Mouse (Mus musculus) megakaryocyte, embryonic 14.5 days (primary cell): ENCODE data around the gene Plac1. TPM values are rescaled to one million over a fixed set of nuclear protein-coding genes. Genes with fewer than 3 reads are reported as not detected.

Experiments
- H3K27me3 ChIP-seq: replicated peaks from 2 replicates; pipeline ENCODE3; 2012; ENCODE audit warnings: inconsistent platforms
- H3K36me3 ChIP-seq: replicated peaks from 2 replicates; pipeline ENCODE3; 2012; ENCODE audit warnings: low read length, inconsistent platforms, mixed read lengths
- H3K4me1 ChIP-seq: 2 replicates; pipeline ENCODE4 v1.6.1; 2012; ENCODE audit warnings: inconsistent platforms
- H3K4me3 ChIP-seq: replicated peaks from 2 replicates; pipeline ENCODE3; 2012; ENCODE audit warnings: moderate library complexity, mild to moderate bottlenecking, inconsistent platforms
- H3K9me3 ChIP-seq: 2 replicates; pipeline ENCODE4 v1.6.1; 2012; ENCODE audit warnings: inconsistent platforms
- FLI1 ChIP-seq: IDR thresholded peaks from 2 replicates; pipeline ENCODE4 v1.6.1; 2012; ENCODE audit warnings: low read length, inconsistent platforms, mixed read lengths
- GATA1 ChIP-seq: IDR thresholded peaks from 3 replicates; pipeline ENCODE4 v1.6.1; 2012; ENCODE audit warnings: mixed read lengths, low read length, inconsistent platforms, borderline replicate concordance
- polyA plus RNA-seq: library from polyadenylated mRNA; stranded (reverse); fragments of >175 nt; gene quantifications from 2 replicates; pipeline ENCODE4 v1.2.3, GENCODE M21; 2012; ENCODE audit warnings: low replicate concordance; ENCODE audit not compliant: insufficient read depth

Gene Plac1
- polyA plus RNA-seq, 1 experiment: not detected

DNA sequence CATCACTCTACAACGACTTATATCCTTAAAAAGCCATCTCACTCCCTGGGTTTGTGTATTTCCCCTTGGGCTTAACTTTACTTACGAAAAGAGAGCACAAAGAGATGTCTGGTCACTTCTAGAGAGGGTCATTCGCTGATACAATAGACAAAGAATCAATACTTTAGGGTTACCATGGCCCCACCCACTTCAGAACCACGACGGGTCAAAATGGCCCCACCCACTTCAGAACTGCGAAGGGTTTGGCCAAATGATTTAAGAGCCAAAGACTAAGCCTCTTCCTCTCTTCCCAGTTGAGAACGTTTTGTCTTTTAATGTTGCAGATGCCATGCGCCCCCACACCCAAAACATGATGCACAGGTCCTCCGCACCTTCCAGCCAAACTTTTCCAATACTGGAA lies 184.1 kb downstream of the Plac1 start:
- H3K36me3 ChIP-seq: peaks cover 12% of the 10 kb centered on the region
- H3K27me3 ChIP-seq: peaks cover 27% of the 10 kb centered on the region
- peak overlapping the region; percentile 94 for H3K4me3 ChIP-seq
- peaks cover 33% of the 10 kb centered on the region for H3K4me1 ChIP-seq
- TF ChIP-seq FLI1 (no peak), GATA1 (no peak)
- H3K9me3 ChIP-seq: no peaks in the 10 kb centered on the region

DNA sequence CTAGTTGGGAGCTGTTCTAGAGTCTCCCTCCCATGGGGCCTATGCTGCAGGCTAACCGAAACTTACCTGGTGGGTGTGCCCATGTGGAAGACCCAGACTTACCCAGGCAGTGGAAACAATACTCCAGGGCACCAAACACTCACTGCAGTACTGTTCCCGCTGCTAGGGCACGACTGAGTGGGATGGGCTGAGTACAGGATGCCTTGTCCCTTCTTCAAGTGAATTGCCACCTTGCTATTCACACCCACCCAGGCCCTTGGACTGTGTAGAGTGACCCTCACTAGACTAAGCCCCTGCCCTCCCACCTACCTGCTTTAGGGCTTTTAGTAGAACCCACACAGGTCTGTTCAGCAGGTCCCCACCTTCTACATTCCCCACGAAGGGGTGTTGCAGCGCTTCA lies 186.0 kb downstream of the Plac1 start:
- Histone ChIP-seq H3K4me3 (no peak overlapping the region), H3K4me1 (peaks cover 37% of the 10 kb centered on the region), H3K9me3 (no peaks in the 10 kb centered on the region), H3K27me3 (peaks cover 28% of the 10 kb centered on the region), H3K36me3 (peaks cover 12% of the 10 kb centered on the region)
- TF ChIP-seq GATA1 (no peak), FLI1 (no peak)

DNA sequence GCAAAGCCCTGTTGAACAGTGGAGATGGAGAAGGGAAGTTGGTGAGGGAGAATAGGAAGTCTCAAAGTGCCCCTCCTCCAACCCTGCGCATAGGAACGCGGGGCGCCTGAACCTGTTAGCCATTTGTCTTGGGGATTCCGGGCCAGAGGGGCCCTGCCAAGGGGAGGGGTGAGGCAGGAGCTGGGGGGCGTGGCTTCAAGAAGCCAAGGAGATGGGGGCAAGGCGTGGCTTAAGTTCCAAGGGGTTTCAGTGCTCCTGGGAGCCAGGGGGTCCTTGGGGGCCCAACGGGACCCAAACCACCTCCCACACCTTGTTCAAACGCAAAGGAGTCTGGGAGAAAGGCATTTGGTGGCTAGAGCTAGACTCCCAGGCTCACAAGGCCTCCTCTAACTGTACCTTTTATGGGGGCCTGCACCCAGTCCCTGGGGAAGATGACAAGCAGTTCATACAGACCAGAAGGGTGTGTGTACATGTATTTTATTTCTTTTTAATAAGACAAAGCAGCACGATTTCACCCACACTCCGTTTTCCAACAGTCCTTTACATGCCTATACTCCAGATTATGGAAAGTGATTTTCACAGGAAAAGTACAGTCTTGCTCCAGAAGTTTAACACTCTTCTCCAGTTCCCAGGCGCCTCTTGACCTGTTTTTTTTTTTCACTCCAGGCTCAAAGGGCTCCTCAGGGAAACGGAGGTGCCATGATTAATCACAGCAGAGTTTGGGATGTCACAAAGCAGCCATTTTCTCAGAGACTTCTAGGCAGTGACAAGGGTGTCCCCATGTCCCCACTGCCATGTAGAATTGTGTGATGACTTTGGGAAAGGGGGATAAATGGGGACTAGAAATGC lies 187.0 kb downstream of the Plac1 start:
- peaks cover 30% of the 10 kb centered on the region for H3K4me1 ChIP-seq
- peaks cover 12% of the 10 kb centered on the region for H3K36me3 ChIP-seq
- peaks cover 24% of the 10 kb centered on the region for H3K27me3 ChIP-seq
- no peak for TF ChIP-seq FLI1
- TF ChIP-seq GATA1: no peak
- H3K9me3 ChIP-seq: no peaks in the 10 kb centered on the region
- peak overlapping the region; percentile 83 for H3K4me3 ChIP-seq

DNA sequence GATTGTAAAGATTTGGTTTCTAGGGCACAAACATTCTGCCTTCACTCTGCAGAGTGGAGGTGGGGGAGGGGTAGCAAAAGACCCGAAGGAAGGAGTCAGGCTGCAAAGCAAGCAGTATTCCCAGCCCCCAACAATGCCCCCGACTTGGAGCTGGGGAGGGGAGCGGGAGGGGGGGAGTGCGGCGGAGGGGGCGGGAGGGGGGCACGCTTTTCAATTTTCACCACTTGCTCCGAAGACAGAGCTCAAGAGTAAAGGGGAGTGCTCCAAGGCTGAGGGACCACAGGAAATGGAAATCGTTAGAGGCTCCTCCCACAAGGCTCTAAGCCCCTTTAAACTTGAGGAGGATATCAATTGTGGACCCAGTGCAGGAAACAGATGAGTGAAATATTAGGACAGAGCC lies 189.6 kb downstream of the Plac1 start:
- Histone ChIP-seq H3K4me3 (peak overlapping the region; percentile 46), H3K36me3 (peaks cover 12% of the 10 kb centered on the region), H3K9me3 (no peaks in the 10 kb centered on the region), H3K4me1 (peaks cover 40% of the 10 kb centered on the region), H3K27me3 (peaks cover 14% of the 10 kb centered on the region)
- TF ChIP-seq GATA1: no peak
- no peak for TF ChIP-seq FLI1

DNA sequence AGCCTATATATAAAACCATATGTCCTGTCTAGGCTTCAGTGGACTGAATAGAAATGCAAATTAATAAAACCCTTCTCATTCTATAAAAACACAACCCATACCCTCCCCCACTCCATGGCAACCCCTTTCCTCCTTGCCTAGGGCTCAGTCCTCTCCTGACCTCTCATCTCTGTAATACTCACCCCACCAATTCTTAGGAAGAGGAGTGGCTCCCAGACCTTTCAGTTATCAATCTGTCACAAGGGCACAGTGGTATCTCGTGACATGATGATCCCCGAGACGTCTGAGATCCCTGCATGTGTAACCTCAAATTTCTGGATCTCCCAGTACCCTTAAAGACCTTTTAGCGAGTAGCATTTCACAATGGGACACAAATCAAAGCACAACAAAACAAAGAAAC lies 190.7 kb downstream of the Plac1 start:
- Histone ChIP-seq H3K4me3 (no peak overlapping the region), H3K36me3 (peaks cover 5% of the 10 kb centered on the region), H3K4me1 (peaks cover 49% of the 10 kb centered on the region), H3K27me3 (peaks cover 14% of the 10 kb centered on the region), H3K9me3 (no peaks in the 10 kb centered on the region)
- no peak for TF ChIP-seq FLI1
- TF ChIP-seq GATA1: no peak

DNA sequence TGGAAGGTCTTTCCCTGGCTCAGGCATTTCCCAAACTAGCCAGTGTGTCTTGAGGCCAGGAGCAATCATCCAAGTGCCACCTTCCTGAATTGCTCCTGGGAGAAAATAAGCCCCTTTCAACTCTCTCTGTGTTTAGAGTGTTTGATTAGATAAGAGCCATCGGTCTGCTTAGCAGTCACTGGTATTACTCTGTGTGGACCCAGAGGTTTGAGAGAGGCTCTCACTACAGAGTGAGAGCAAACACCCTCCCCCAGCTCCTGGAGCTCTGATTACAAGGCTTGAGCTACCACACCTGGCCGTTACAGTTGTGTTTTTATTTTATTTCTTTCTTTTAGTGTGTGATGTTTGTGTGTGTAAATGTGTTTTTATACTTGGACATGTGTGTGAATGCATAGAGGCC lies 193.0 kb downstream of the Plac1 start:
- H3K4me1 ChIP-seq: peaks cover 30% of the 10 kb centered on the region
- H3K4me3 ChIP-seq: no peak overlapping the region
- no peaks in the 10 kb centered on the region for H3K9me3 ChIP-seq
- H3K36me3 ChIP-seq: no peaks in the 10 kb centered on the region
- TF ChIP-seq FLI1: no peak
- no peak for TF ChIP-seq GATA1
- H3K27me3 ChIP-seq: peaks cover 3% of the 10 kb centered on the region

DNA sequence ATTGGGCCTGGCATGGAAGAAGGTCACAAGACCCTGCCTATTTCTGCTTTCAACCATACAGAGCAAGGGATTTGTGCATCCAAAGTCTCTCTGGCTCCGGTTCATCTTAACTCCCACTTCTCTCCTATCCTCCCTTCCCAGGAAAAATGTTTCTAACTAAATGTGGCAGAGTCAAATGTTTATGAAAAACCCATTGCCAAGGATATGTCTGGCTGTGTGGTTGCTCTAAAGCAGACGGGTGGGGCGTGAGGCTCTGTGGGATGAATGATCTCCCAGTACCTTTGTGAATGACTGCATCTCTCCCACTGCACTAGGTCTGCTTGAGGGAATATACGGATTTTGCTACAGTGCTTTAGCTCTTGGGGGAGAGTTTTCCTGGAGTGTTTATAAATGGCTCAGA lies 193.9 kb downstream of the Plac1 start:
- no peaks in the 10 kb centered on the region for H3K36me3 ChIP-seq
- H3K9me3 ChIP-seq: no peaks in the 10 kb centered on the region
- H3K4me1 ChIP-seq: peaks cover 30% of the 10 kb centered on the region
- H3K4me3 ChIP-seq: no peak overlapping the region
- TF ChIP-seq FLI1 (no peak), GATA1 (no peak)
- peaks cover 5% of the 10 kb centered on the region for H3K27me3 ChIP-seq

DNA sequence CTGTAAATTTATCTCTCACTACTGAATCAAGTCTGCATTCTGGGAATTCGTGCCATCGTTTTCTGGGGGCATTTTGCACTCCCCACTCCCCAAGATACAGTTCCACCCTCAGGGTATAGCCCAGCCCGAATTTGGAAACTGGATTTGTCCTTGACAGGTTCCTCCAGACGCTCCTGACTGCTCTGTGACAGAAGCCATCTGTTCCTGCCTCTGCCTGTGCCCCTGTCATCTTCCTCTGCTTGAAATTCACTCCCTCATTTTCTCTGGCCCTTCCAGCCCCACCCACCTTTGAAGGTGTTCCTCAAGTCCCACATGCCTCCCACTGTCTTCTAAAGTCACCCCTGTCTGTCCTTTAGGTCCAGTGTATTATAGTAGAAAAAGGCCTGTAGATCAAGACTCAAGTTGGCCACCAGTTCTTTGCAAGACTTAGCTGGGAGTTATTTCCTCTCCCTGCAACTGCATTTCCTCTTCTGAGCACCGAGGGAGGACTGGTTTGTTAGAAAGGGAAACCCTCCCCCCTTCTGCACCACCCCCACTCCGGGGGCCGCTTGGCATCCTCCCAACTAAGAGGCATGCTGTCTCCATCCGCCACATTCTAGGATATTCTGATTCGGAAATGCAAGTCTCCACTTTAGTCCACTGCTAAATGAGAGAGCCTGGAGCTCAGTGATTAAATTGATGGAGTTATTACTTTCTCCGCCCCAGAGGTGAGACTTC lies 194.6 kb downstream of the Plac1 start:
- no peaks in the 10 kb centered on the region for H3K9me3 ChIP-seq
- H3K36me3 ChIP-seq: no peaks in the 10 kb centered on the region
- H3K4me1 ChIP-seq: peaks cover 26% of the 10 kb centered on the region
- H3K27me3 ChIP-seq: peaks cover 5% of the 10 kb centered on the region
- H3K4me3 ChIP-seq: no peak overlapping the region
- TF ChIP-seq FLI1: no peak
- TF ChIP-seq GATA1: no peak

DNA sequence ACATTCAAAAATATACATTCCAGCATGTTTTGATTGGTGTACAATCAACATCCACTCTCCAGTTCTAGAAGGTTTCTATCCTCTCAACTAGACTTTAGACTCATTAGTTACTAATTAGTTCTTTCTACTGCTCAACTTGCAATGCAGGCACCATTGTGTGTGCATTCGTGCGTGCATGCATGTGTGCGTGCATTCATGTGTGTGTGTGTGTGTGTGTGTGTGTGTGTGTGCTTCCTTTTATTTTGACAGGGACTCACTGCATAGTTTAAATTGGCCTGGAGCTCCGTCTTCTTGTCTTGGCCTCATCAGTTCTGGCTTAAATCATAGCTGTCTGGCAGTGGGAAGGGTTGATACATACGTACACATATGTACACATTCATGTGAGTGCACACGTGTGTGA lies 198.9 kb downstream of the Plac1 start:
- no peak overlapping the region for H3K4me3 ChIP-seq
- no peaks in the 10 kb centered on the region for H3K36me3 ChIP-seq
- no peak for TF ChIP-seq FLI1
- TF ChIP-seq GATA1: no peak

DNA sequence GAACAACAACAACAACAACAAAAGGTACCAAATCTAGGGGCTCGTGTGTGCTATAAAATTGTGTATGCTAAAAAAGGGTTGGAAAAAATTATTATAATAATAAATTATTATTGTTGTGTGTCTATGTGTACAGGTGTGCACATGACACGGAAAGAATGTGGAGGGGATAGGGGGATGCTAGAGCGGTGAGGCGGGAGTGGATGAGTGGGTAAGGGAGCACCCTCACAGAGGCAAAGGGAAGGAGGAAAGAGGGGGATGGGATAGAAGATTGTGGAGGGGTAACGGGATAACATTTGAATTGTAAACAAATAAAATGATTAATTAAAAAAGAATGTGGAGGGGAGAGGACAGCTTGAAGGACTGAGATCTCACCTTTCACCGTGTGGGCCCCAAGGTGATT lies 199.8 kb downstream of the Plac1 start:
- no peak overlapping the region for H3K4me3 ChIP-seq
- peaks cover 19% of the 10 kb centered on the region for H3K4me1 ChIP-seq
- no peak for TF ChIP-seq GATA1
- TF ChIP-seq FLI1: no peak
- no peaks in the 10 kb centered on the region for H3K36me3 ChIP-seq
- no peaks in the 10 kb centered on the region for H3K9me3 ChIP-seq
- H3K27me3 ChIP-seq: peaks cover 3% of the 10 kb centered on the region

More for the DNA sequence above, 198.9 kb downstream of the Plac1 start:
- Histone ChIP-seq H3K4me1 (peaks cover 28% of the 10 kb centered on the region), H3K9me3 (no peaks in the 10 kb centered on the region), H3K27me3 (peaks cover 5% of the 10 kb centered on the region)
